Mouse (Mus musculus): Measurements from ENCODE around the gene Capn7.

GRCm38 (mm10) chr14:31416835-31417549, 80.6 kb downstream of the Capn7 start:
- TF ChIP-seq POLR2A (IDR thresholded peaks at IDR 0.05; ENCODE audit: low read depth, low read length) (no peak), CTCF (IDR thresholded peaks at IDR 0.05; ENCODE audit: extremely low read depth, insufficient read length, insufficient replicate concordance, low read depth, low read length) (no peak)

All from small intestine, adult 2 months (tissue).